In genomic region chr1:186407656-186408055, GRCm38 (mm10) we compare ENCODE assay signal across 26 mouse cellular contexts.
DNase-seq lines count a peak whose midpoint lies in the region; ATAC-seq and TF ChIP-seq lines count a peak whose summit lies in the region.
"Had no signal": no experiment of that assay in that cellular context is flagged by ENCODE, and none has a peak within 500 bp of the region (broad histone marks: within the 10 kb centered on the region; RNA-seq: fewer than 3 reads in every experiment).

No protein-coding gene starts in this region.

- no peaks in the 10 kb centered on the region for H3K27me3 ChIP-seq in heart, embryonic 16.5 days (ENCODE audit: control insufficient read depth, insufficient read depth, low read length)
- H3K27me3 ChIP-seq in limb, embryonic 10.5 days (ENCODE audit: low read depth, poor library complexity, severe bottlenecking): no peaks in the 10 kb centered on the region
- H3K27me3 ChIP-seq in hindbrain, postnatal 0 days (ENCODE audit: insufficient read depth, low read length): no peaks in the 10 kb centered on the region
- no peaks in the 10 kb centered on the region for H3K27me3 ChIP-seq in hindbrain, embryonic 12.5 days
- H3K27me3 ChIP-seq: forebrain, embryonic 15.5 days; intestine, embryonic 15.5 days; midbrain, embryonic 15.5 days; neural tube, embryonic 12.5 days had no signal

- 58% methylated on average over 8 of the region's 8 CpGs for WGBS in heart, embryonic 16.5 days
- WGBS in limb, embryonic 10.5 days: 85% methylated on average over 8 of the region's 8 CpGs
- 77% methylated on average over 8 of the region's 8 CpGs for WGBS in hindbrain, postnatal 0 days
- WGBS in hindbrain, embryonic 12.5 days: 85% methylated on average over 8 of the region's 8 CpGs

- TF ChIP-seq CTCF in hindbrain, postnatal 0 days (IDR thresholded peaks at IDR 0.05; ENCODE audit: low read depth): no peak

- DNase-seq in heart, adult 8-10 months (ENCODE audit: low spot score): peak; percentile 45
- DNase-seq in heart, postnatal 36 days: no peak
- peak; percentile 67 for DNase-seq in Muller cell, postnatal 12 days (ENCODE audit: inconsistent ontology term)
- DNase-seq in limb, embryonic 10.5 days (ENCODE audit: low spot score): no peak
- no peak for DNase-seq in frontal cortex, postnatal 10 days (ENCODE audit: low spot score in 2 of 2)
- DNase-seq in hindbrain, postnatal 0 days (ENCODE audit: low spot score): no peak
- DNase-seq: adrenal gland, adult 8-10 months; cerebellum, adult 9-10 months; cerebellum, postnatal 36 days; gastrocnemius, postnatal 10 days; kidney, adult 8-10 months; layer of hippocampus, adult 9-11 months; liver; lung, adult 2 months; thymus, postnatal 4 days had no signal

- no peak overlapping the region for H3K4me2 ChIP-seq in heart, embryonic 16.5 days (ENCODE audit: low read depth, low read length)
- no peak overlapping the region for H3K4me2 ChIP-seq in hindbrain, postnatal 0 days (ENCODE audit: low read depth, low read length)
- no peak overlapping the region for H3K4me2 ChIP-seq in hindbrain, embryonic 12.5 days (replicated peaks)
- H3K4me2 ChIP-seq: forebrain, embryonic 15.5 days; intestine, embryonic 15.5 days; midbrain, embryonic 15.5 days; neural tube, embryonic 12.5 days had no signal

- intact Hi-C loops in heart, postnatal 36 days (cut with DNase I): loop anchor here (5.0 kb wide), 1 partner anchor 145 kb away; no protein-coding TSS in a partner anchor

- H3K36me3 ChIP-seq in heart, embryonic 16.5 days (ENCODE audit: control insufficient read depth, insufficient read depth): no peaks in the 10 kb centered on the region
- H3K36me3 ChIP-seq in limb, embryonic 10.5 days: no peaks in the 10 kb centered on the region
- no peaks in the 10 kb centered on the region for H3K36me3 ChIP-seq in hindbrain, postnatal 0 days (ENCODE audit: insufficient read depth, low read length)
- H3K36me3 ChIP-seq in hindbrain, embryonic 12.5 days: no peaks in the 10 kb centered on the region
- H3K36me3 ChIP-seq: forebrain, embryonic 15.5 days; intestine, embryonic 15.5 days; midbrain, embryonic 10.5 days; midbrain, embryonic 15.5 days; neural tube, embryonic 12.5 days had no signal

- no peak overlapping the region for H3K9ac ChIP-seq in heart, embryonic 16.5 days (ENCODE audit: low read length)
- H3K9ac ChIP-seq in hindbrain, postnatal 0 days (replicated peaks; ENCODE audit: low read length): no peak overlapping the region
- H3K9ac ChIP-seq in hindbrain, embryonic 12.5 days: no peak overlapping the region
- H3K9ac ChIP-seq: forebrain, embryonic 15.5 days; intestine, embryonic 15.5 days; liver, embryonic 14.5 days; midbrain, embryonic 15.5 days; neural tube, embryonic 12.5 days had no signal

- no peak overlapping the region for H3K4me3 ChIP-seq in heart, embryonic 16.5 days (ENCODE audit: low read length)
- H3K4me3 ChIP-seq in limb, embryonic 10.5 days: no peak overlapping the region
- H3K4me3 ChIP-seq in hindbrain, postnatal 0 days (ENCODE audit: low read length): no peak overlapping the region
- no peak overlapping the region for H3K4me3 ChIP-seq in hindbrain, embryonic 12.5 days
- H3K4me3 ChIP-seq: forebrain, embryonic 15.5 days; intestine, embryonic 15.5 days; midbrain, embryonic 10.5 days; midbrain, embryonic 15.5 days; neural tube, embryonic 12.5 days had no signal

- ATAC-seq in heart, embryonic 16.5 days (replicated peaks; ENCODE audit: extremely low read depth, insufficient read depth, low FRiP score): peak; percentile 72
- no peak for ATAC-seq in hindbrain, postnatal 0 days
- no peak for ATAC-seq in hindbrain, embryonic 12.5 days (ENCODE audit: low FRiP score)
- ATAC-seq: activated CD4-positive, CD25-positive, alpha-beta regulatory T cell, adult 4 months; forebrain, embryonic 15.5 days; hindbrain, embryonic 16.5 days; intestine, embryonic 15.5 days; midbrain, embryonic 15.5 days had no signal

- peaks cover 15% of the 10 kb centered on the region for H3K4me1 ChIP-seq in heart, embryonic 16.5 days (ENCODE audit: control insufficient read depth, insufficient read depth, low read length)
- H3K4me1 ChIP-seq in limb, embryonic 10.5 days: peaks cover 18% of the 10 kb centered on the region
- H3K4me1 ChIP-seq in hindbrain, postnatal 0 days (ENCODE audit: insufficient read depth, low read length): 0 out of 2 replicates have a peak, but pooled peaks cover 5% of the 10 kb centered on the region
- peaks cover 15% of the 10 kb centered on the region for H3K4me1 ChIP-seq in hindbrain, embryonic 12.5 days
- H3K4me1 ChIP-seq: intestine, embryonic 15.5 days had no signal

- no peak overlapping the region for H3K27ac ChIP-seq in heart, embryonic 16.5 days (ENCODE audit: low read length)
- H3K27ac ChIP-seq in limb, embryonic 10.5 days: peak overlapping the region; percentile 53; the same call in 1 of the 2 replicates
- H3K27ac ChIP-seq in hindbrain, postnatal 0 days: no peak overlapping the region
- no peak overlapping the region for H3K27ac ChIP-seq in hindbrain, embryonic 12.5 days
- H3K27ac ChIP-seq: forebrain, embryonic 15.5 days; intestine, embryonic 15.5 days; kidney, postnatal 0 days; liver, embryonic 14.5 days; midbrain, embryonic 10.5 days; midbrain, embryonic 15.5 days; neural tube, embryonic 12.5 days had no signal

- H3K9me3 ChIP-seq in heart, embryonic 16.5 days (replicated peaks; ENCODE audit: control insufficient read depth, low read length): no peaks in the 10 kb centered on the region
- no peaks in the 10 kb centered on the region for H3K9me3 ChIP-seq in limb, embryonic 10.5 days (replicated peaks)
- no peaks in the 10 kb centered on the region for H3K9me3 ChIP-seq in hindbrain, postnatal 0 days (ENCODE audit: low read length)
- no peaks in the 10 kb centered on the region for H3K9me3 ChIP-seq in hindbrain, embryonic 12.5 days (replicated peaks)
- H3K9me3 ChIP-seq: forebrain, embryonic 15.5 days; intestine, embryonic 15.5 days; midbrain, embryonic 10.5 days; midbrain, embryonic 15.5 days; neural tube, embryonic 12.5 days had no signal

Comparison
In these comparisons a context has a peak if more than half of its experiments do, and no peak if none do; other contexts are left out.
1. DNase-seq: peak in heart, adult 8-10 months (single experiment) and Muller cell, postnatal 12 days (single experiment); none in heart, postnatal 36 days (0 of 2), limb, embryonic 10.5 days (single experiment), frontal cortex, postnatal 10 days (0 of 2) and hindbrain, postnatal 0 days (single experiment).